Comparison of ENCODE assay signal across 12 mouse cellular contexts in the genomic region with DNA sequence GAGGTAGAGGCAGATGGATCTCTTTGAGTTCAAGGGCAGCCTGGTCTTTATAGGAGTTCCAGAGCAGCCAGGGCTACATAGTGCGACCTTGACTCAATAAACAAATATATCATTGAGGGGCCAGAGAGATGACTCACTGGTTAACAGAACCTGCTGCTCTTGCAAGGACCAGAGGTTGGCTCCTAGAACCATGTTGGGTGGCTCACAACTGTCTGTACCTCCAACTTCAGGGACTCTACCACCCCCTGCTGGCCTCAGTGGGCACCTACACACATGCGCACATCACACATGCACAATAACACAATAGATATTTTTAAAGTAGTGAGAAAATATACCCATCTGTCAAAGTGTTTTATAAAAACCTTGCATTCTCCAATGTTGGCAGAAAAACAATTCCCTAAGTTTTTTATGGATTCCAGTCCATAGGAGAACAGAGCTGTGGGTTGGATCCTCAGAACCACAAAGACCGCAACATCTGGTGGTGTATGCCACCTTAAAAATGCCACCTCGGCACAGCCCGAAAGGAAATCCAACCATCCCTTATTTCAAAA. TPM values are rescaled to one million over a fixed set of nuclear protein-coding genes. Genes with fewer than 3 reads are reported as not detected.
A peak's percentile ranks its signal among the peaks of the same experiment; 100 is the strongest.
DNase-seq lines count a peak whose midpoint lies in the region; ATAC-seq and TF ChIP-seq lines count a peak whose summit lies in the region.
"Had no signal": no experiment of that assay in that cellular context is flagged by ENCODE, and none has a peak within 500 bp of the region (broad histone marks: within the 10 kb centered on the region; RNA-seq: fewer than 3 reads in every experiment).

No protein-coding gene starts in this region.

- TF ChIP-seq EP300 in liver, embryonic 14.5 days (IDR thresholded peaks at IDR 0.05; ENCODE audit: low read depth) = no peak

- no peak overlapping the region for H3K4me2 ChIP-seq in liver, embryonic 14.5 days (ENCODE audit: low read depth)
- no peak overlapping the region for H3K4me2 ChIP-seq in liver, embryonic 12.5 days
- H3K4me2 ChIP-seq: heart, embryonic 13.5 days had no signal

- WGBS in liver, embryonic 14.5 days (ENCODE audit: insufficient replicate concordance) = 78% methylated on average over 5 of the region's 5 CpGs
- 86% methylated on average over 5 of the region's 5 CpGs for WGBS in liver, embryonic 12.5 days (ENCODE audit: insufficient replicate concordance)

- H3K27ac ChIP-seq in liver, embryonic 14.5 days = no peak overlapping the region
- no peak overlapping the region for H3K27ac ChIP-seq in liver, embryonic 12.5 days
- H3K27ac ChIP-seq: heart, embryonic 13.5 days had no signal

- no peaks in the 10 kb centered on the region for H3K36me3 ChIP-seq in liver, embryonic 14.5 days (replicated peaks; ENCODE audit: control insufficient read depth, insufficient read depth, low read depth)
- H3K36me3 ChIP-seq in liver, embryonic 12.5 days = no peaks in the 10 kb centered on the region
- no peaks in the 10 kb centered on the region for H3K36me3 ChIP-seq in E14TG2a.4 (ENCODE audit: insufficient read depth, low read length)
- H3K36me3 ChIP-seq in splenic B cell, adult 2 months (ENCODE audit: control insufficient read depth, insufficient read depth, low read length, poor library complexity, severe bottlenecking) = no peaks in the 10 kb centered on the region
- H3K36me3 ChIP-seq: heart, embryonic 13.5 days had no signal

- no peak for ATAC-seq in liver, embryonic 14.5 days (ENCODE audit: insufficient read depth)
- no peak for ATAC-seq in liver, embryonic 12.5 days
- ATAC-seq: forebrain, postnatal 0 days; hindbrain, embryonic 16.5 days had no signal

- DNase-seq in liver, embryonic 14.5 days (ENCODE audit: low read depth in 3 of 3, low spot score in 3 of 3) = no peak
- peak; percentile 84 for DNase-seq in ZHBTc4 (ENCODE audit: low read depth, low spot score)
- DNase-seq in splenic B cell, adult 2 months (ENCODE audit: low read depth, low spot score) = peak; percentile 57
- DNase-seq in urinary bladder, postnatal 4 days (ENCODE audit: low spot score in 2 of 2) = no peak
- no peak for DNase-seq in gastrocnemius, adult 8-10 months (ENCODE audit: low spot score in 2 of 2)
- DNase-seq: forebrain, postnatal 0 days; kidney, postnatal 36 days; lung, postnatal 4 days had no signal

- peak; percentile 66 for TF ChIP-seq CTCF in liver, embryonic 14.5 days (IDR thresholded peaks at IDR 0.05; ENCODE audit: low read depth)
- peak; percentile 82 for TF ChIP-seq CTCF in E14TG2a.4 (conservative IDR thresholded peaks at IDR 0.05; ENCODE audit: low read length)

- no peaks in the 10 kb centered on the region for H3K27me3 ChIP-seq in liver, embryonic 14.5 days (ENCODE audit: control insufficient read depth, insufficient read depth, low read length)
- H3K27me3 ChIP-seq in liver, embryonic 12.5 days (replicated peaks) = no peaks in the 10 kb centered on the region
- H3K27me3 ChIP-seq in E14TG2a.4 (ENCODE audit: insufficient read depth, low read length) = no peaks in the 10 kb centered on the region
- no peaks in the 10 kb centered on the region for H3K27me3 ChIP-seq in splenic B cell, adult 2 months (ENCODE audit: control insufficient read depth, insufficient read depth, low read length, poor library complexity, severe bottlenecking)
- H3K27me3 ChIP-seq: heart, embryonic 13.5 days had no signal

- no peak overlapping the region for H3K9ac ChIP-seq in liver, embryonic 14.5 days (replicated peaks)
- H3K9ac ChIP-seq in liver, embryonic 12.5 days = no peak overlapping the region
- H3K9ac ChIP-seq: forebrain, postnatal 0 days; heart, embryonic 13.5 days had no signal

- no peaks in the 10 kb centered on the region for H3K9me3 ChIP-seq in liver, embryonic 14.5 days (ENCODE audit: control insufficient read depth, low read length)
- H3K9me3 ChIP-seq in liver, embryonic 12.5 days (replicated peaks) = peaks cover 7% of the 10 kb centered on the region; the same call in 1 of the 2 replicates
- H3K9me3 ChIP-seq in E14TG2a.4 (ENCODE audit: low read length) = peaks cover 26% of the 10 kb centered on the region

- H3K4me1 ChIP-seq in liver, embryonic 14.5 days (replicated peaks; ENCODE audit: control insufficient read depth in 2 of 2, insufficient read depth in 2 of 2, low read length in 1 of 2) = no peaks in the 10 kb centered on the region
- H3K4me1 ChIP-seq in liver, embryonic 12.5 days = no peaks in the 10 kb centered on the region
- H3K4me1 ChIP-seq in E14TG2a.4 (replicated peaks; ENCODE audit: low read depth, low read length) = no peaks in the 10 kb centered on the region
- H3K4me1 ChIP-seq: heart, embryonic 13.5 days had no signal

- no peak overlapping the region for H3K4me3 ChIP-seq in liver, embryonic 14.5 days (ENCODE audit: insufficient read depth in 1 of 2, low read depth in 2 of 2, low read length in 2 of 2)
- no peak overlapping the region for H3K4me3 ChIP-seq in liver, embryonic 12.5 days
- H3K4me3 ChIP-seq in E14TG2a.4 (replicated peaks; ENCODE audit: low read length) = no peak overlapping the region
- H3K4me3 ChIP-seq: heart, embryonic 13.5 days had no signal

RNA-seq across cellular contexts. Expression of a gene that starts 11.3 kb away (rescaled TPM):
- polyA plus RNA-seq in liver, embryonic 14.5 days (2012; rRNA removed) = 48.0 and 52.5 TPM in 2 replicates
- 65.6 and 81.5 TPM in 2 replicates for polyA plus RNA-seq in liver, embryonic 14.5 days (2014; fragmentation: Nextera tagmentation; extraction: Ambion mirVana)
- polyA plus RNA-seq in liver, embryonic 12.5 days (2016; fragmentation: Nextera tagmentation; extraction: Ambion mirVana) = 77.9 and 86.6 TPM in 2 replicates
- 1 to 10 TPM; 1.3 to 5.9 (median 3.1) TPM for total RNA-seq in gastrocnemius, adult 8-10 months (2022)

RNA-seq across cellular contexts. Expression of a gene that starts 23.3 kb away (rescaled TPM):
- polyA plus RNA-seq in liver, embryonic 14.5 days (2012; rRNA removed) = 5.7 and 6.3 TPM in 2 replicates
- polyA plus RNA-seq in liver, embryonic 14.5 days (2014; fragmentation: Nextera tagmentation; extraction: Ambion mirVana) = 1.8 and 2.0 TPM in 2 replicates
- 4.5 and 5.1 TPM in 2 replicates for polyA plus RNA-seq in liver, embryonic 12.5 days (2016; fragmentation: Nextera tagmentation; extraction: Ambion mirVana)
- total RNA-seq in gastrocnemius, adult 8-10 months (2022) = 1 to 10 TPM; 2.3 to 2.8 (median 2.6) TPM

RNA-seq across cellular contexts. Expression of a gene that starts 23.7 kb away (rescaled TPM):
- polyA plus RNA-seq in liver, embryonic 14.5 days (2012; rRNA removed) = 35.8 and 69.8 TPM in 2 replicates
- 97.2 and 111 TPM in 2 replicates for polyA plus RNA-seq in liver, embryonic 14.5 days (2014; fragmentation: Nextera tagmentation; extraction: Ambion mirVana)
- polyA plus RNA-seq in liver, embryonic 12.5 days (2016; fragmentation: Nextera tagmentation; extraction: Ambion mirVana) = 134 and 153 TPM in 2 replicates
- 10 to 100 TPM; 31.9 to 44.1 (median 39.4) TPM for total RNA-seq in gastrocnemius, adult 8-10 months (2022)

RNA-seq across cellular contexts. Expression of a gene that starts 40.5 kb away (rescaled TPM):
- 35.9 and 39.8 TPM in 2 replicates for polyA plus RNA-seq in liver, embryonic 14.5 days (2012; rRNA removed)
- polyA plus RNA-seq in liver, embryonic 14.5 days (2014; fragmentation: Nextera tagmentation; extraction: Ambion mirVana) = 14.4 and 15.5 TPM in 2 replicates
- polyA plus RNA-seq in liver, embryonic 12.5 days (2016; fragmentation: Nextera tagmentation; extraction: Ambion mirVana) = 23.7 and 25.0 TPM in 2 replicates
- 10 to 100 TPM; 16.2 to 20.6 (median 18.6) TPM for total RNA-seq in gastrocnemius, adult 8-10 months (2022)

RNA-seq across cellular contexts. Expression of a gene that starts 42.6 kb away (rescaled TPM):
- 4.5 and 6.4 TPM in 2 replicates for polyA plus RNA-seq in liver, embryonic 14.5 days (2012; rRNA removed)
- polyA plus RNA-seq in liver, embryonic 14.5 days (2014; fragmentation: Nextera tagmentation; extraction: Ambion mirVana) = 13.1 and 15.2 TPM in 2 replicates
- 0.24 and 0.50 TPM in 2 replicates for polyA plus RNA-seq in liver, embryonic 12.5 days (2016; fragmentation: Nextera tagmentation; extraction: Ambion mirVana)
- total RNA-seq in gastrocnemius, adult 8-10 months (2022) = 10 to 100 TPM in 2 of 4 experiments, 1 to 10 TPM in 2; 5.9 to 17.4 (median 10.6) TPM

Comparison
In these comparisons a context has a peak if more than half of its experiments do, and no peak if none do; other contexts are left out.
1. DNase-seq: peak in ZHBTc4 (single experiment) and splenic B cell, adult 2 months (single experiment); none in liver, embryonic 14.5 days (0 of 3), urinary bladder, postnatal 4 days (0 of 2) and gastrocnemius, adult 8-10 months (0 of 2).